Mouse (Mus musculus): Measurements from ENCODE around the gene Ttll3.

DNA sequence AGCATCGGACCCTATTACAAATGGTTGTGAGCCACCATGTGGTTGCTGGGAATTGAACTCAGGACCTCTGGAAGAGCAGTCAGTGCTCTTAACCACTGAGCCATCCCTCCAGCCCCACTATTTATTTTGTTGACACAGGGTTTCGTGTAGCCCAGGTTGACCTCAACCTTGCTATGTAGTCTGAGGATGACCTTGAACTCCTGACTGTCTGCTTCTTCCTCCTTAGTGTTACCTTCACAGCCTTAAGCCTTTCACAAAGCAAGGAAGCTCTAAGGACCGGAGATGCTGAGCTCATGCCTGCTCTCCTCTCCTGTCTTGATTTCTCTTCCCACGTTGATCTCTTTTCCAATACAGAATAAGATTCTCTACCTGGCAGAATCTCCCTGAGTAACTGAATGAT, 42.2 kb upstream of the Ttll3 start:
- TF ChIP-seq E2F4 (IDR thresholded peaks at IDR 0.05; ENCODE audit: insufficient read depth) (no peak), POLR2AphosphoS2 (IDR thresholded peaks at IDR 0.05; ENCODE audit: insufficient read length, low read depth) (no peak), CEBPB (IDR thresholded peaks at IDR 0.05; ENCODE audit: insufficient read depth, poor library complexity, severe bottlenecking) (no peak), POLR2A (IDR thresholded peaks at IDR 0.05; ENCODE audit: insufficient read length, low read depth) (no peak), MYOD1 (IDR thresholded peaks at IDR 0.05; ENCODE audit: control insufficient read depth in 1 of 3, insufficient read length in 2 of 3, low read depth in 2 of 3) (no peak), TCF12 (IDR thresholded peaks at IDR 0.05; ENCODE audit: insufficient read depth, poor library complexity, severe bottlenecking) (no peak), REST (IDR thresholded peaks at IDR 0.05; ENCODE audit: insufficient read depth, insufficient read length) (no peak), USF1 (IDR thresholded peaks at IDR 0.05; ENCODE audit: low read depth) (no peak), MYOG (IDR thresholded peaks at IDR 0.05; ENCODE audit: control insufficient read depth in 1 of 3, insufficient read depth in 1 of 3, insufficient read length in 2 of 3, low read depth in 2 of 3) (no peak), MAX (IDR thresholded peaks at IDR 0.05; ENCODE audit: low read depth) (no peak), TCF3 (IDR thresholded peaks at IDR 0.05; ENCODE audit: insufficient read length, low read depth) (no peak)

All from myocyte (in vitro differentiated cells).